Mouse (Mus musculus): Measurements from ENCODE around the gene Smg6. TPM values are rescaled to one million over a fixed set of nuclear protein-coding genes. Genes with fewer than 3 reads are reported as not detected.
"Not testable (repeated sequence)": the region's sequence is repeated elsewhere in the genome, so short reads cannot be mapped to it uniquely, and the experiment has no call there.

The Smg6 gene
- total RNA-seq, 2 experiments from 2014 or later, result 25.0 to 28.6 TPM

- DNase-seq (ENCODE audit: low spot score in 2 of 2), result peak; percentile 60 to 78
These were observed 240.0 kb downstream of the Smg6 start for GRCm38 (mm10) chr11:75165441-75166192.

- peak in 1 of 2 experiments; percentile 52 for DNase-seq (ENCODE audit: low spot score in 2 of 2)
These were observed 240.7 kb downstream of the Smg6 start for GRCm38 (mm10) chr11:75166193-75166842.

GRCm38 (mm10) chr11:75166861-75167642 is 241.4 kb downstream of the Smg6 start:
- peak in 1 of 2 experiments; percentile 48 for DNase-seq (ENCODE audit: low spot score in 2 of 2)

- peak in 1 of 2 experiments; percentile 63 for DNase-seq (ENCODE audit: low spot score in 2 of 2)
These were observed 242.3 kb downstream of the Smg6 start for GRCm38 (mm10) chr11:75167643-75168589.

- DNase-seq (ENCODE audit: low spot score in 2 of 2), result peak; percentile 85 to 89
These were observed 243.2 kb downstream of the Smg6 start for GRCm38 (mm10) chr11:75168590-75169361.

- DNase-seq (ENCODE audit: low spot score in 2 of 2), result peak in 1 of 2 experiments; percentile 37
These were observed 243.9 kb downstream of the Smg6 start, which contains the start of gene Hic1 for GRCm38 (mm10) chr11:75169405-75170080. Gene Hic1 (minus strand): TSS chr11:75169519.

- peak; percentile 78 to 92 for DNase-seq (ENCODE audit: low spot score in 2 of 2)
These were observed 244.6 kb downstream of the Smg6 start for GRCm38 (mm10) chr11:75170136-75170751.

GRCm38 (mm10) chr11:75171186-75171865 is 245.7 kb downstream of the Smg6 start:
- peak in 1 of 2 experiments; percentile 9 for DNase-seq (ENCODE audit: low spot score in 2 of 2)

- peak in 1 of 2 experiments; percentile 19 for DNase-seq (ENCODE audit: low spot score in 2 of 2)
These were observed 246.8 kb downstream of the Smg6 start for GRCm38 (mm10) chr11:75172151-75173094.

GRCm38 (mm10) chr11:75173095-75173798 is 247.6 kb downstream of the Smg6 start:
- peak; percentile 52 to 73 for DNase-seq (ENCODE audit: low spot score in 2 of 2)

GRCm38 (mm10) chr11:75173799-75174165 is 248.2 kb downstream of the Smg6 start:
- DNase-seq (ENCODE audit: low spot score in 2 of 2), result peak in 1 of 2 experiments; percentile 9

- DNase-seq (ENCODE audit: low spot score in 2 of 2), result not testable (repeated sequence)
These were observed 249.0 kb downstream of the Smg6 start for GRCm38 (mm10) chr11:75174574-75174973.

- no peak for DNase-seq (ENCODE audit: low spot score in 2 of 2)
These were observed 252.4 kb downstream of the Smg6 start for GRCm38 (mm10) chr11:75178011-75178410.

GRCm38 (mm10) chr11:75178672-75179208 is 253.1 kb downstream of the Smg6 start, which contains the start of gene Ovca2:
Gene Ovca2 (minus strand): TSS chr11:75178835.
- DNase-seq (ENCODE audit: low spot score in 2 of 2), result peak; percentile 72 to 90

GRCm38 (mm10) chr11:75183917-75184570 is 258.4 kb downstream of the Smg6 start:
- no peak for DNase-seq (ENCODE audit: low spot score in 2 of 2)
